Mouse (Mus musculus): ENCODE measurements around the gene Hk2. TPM values are rescaled to one million over a fixed set of nuclear protein-coding genes. Genes with fewer than 3 reads are reported as not detected.

Hk2 gene
- polyA plus RNA-seq, 1 experiment from 2014 or later, result 16.7 TPM

DNA sequence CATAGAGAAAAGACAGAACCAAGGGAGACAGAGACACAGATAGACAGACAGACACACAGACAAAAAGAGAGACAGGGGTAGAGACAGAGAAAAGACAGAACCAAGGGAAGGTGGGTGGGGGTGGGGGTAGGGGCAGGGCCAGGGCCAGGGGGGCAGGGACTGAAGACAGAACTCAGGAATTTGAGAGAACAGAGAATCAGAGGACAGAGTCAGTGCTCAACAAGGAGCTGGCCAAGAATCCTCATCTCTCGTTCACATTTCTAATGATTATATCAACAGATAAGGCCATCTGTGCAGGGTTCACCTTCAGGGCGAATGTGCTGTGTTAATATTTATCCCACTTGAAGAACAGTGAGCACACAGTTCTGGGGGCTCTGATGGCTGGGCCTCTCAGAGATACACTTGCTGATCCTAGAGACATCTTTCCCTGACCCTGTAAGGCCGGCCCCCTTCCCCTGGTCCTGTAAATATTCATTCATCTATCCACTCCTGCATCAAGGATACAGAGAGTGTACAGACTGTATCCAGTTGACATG is 24.0 kb upstream of the Hk2 start:
- Histone ChIP-seq H3K9ac (ENCODE audit: low read depth, low read length) (no peak overlapping the region), H3K4me3 (ENCODE audit: low read depth, low read length) (no peak overlapping the region), H3K4me1 (ENCODE audit: control insufficient read depth, insufficient read depth, low read length) (no peaks in the 10 kb centered on the region), H3K36me3 (ENCODE audit: control insufficient read depth, insufficient read depth, low read length) (no peaks in the 10 kb centered on the region), H3K4me2 (ENCODE audit: low read depth, low read length) (no peak overlapping the region), H3K27me3 (replicated peaks; ENCODE audit: control insufficient read depth, insufficient read depth, low read length) (no peaks in the 10 kb centered on the region), H3K27ac (replicated peaks; ENCODE audit: low read depth, low read length) (no peak overlapping the region), H3K9me3 (ENCODE audit: control insufficient read depth, low read length) (no peaks in the 10 kb centered on the region)
- peak; percentile 18; the same call in 1 of the 2 replicates for ATAC-seq (ENCODE audit: low read depth)
- WGBS, result 38% methylated on average over 3 of the region's 3 CpGs
- DNase-seq (ENCODE audit: low spot score), result peak; percentile 13

- no peak overlapping the region for H3K4me3 ChIP-seq (ENCODE audit: low read depth, low read length)
- no peak overlapping the region for H3K4me2 ChIP-seq (ENCODE audit: low read depth, low read length)
- ATAC-seq (ENCODE audit: low read depth) (no peak), DNase-seq (ENCODE audit: low spot score) (no peak)
- H3K9me3 ChIP-seq (ENCODE audit: control insufficient read depth, low read length), result no peaks in the 10 kb centered on the region
- WGBS, result 63% methylated on average over 5 of the region's 5 CpGs
- H3K4me1 ChIP-seq (ENCODE audit: control insufficient read depth, insufficient read depth, low read length), result no peaks in the 10 kb centered on the region
- no peaks in the 10 kb centered on the region for H3K36me3 ChIP-seq (ENCODE audit: control insufficient read depth, insufficient read depth, low read length)
- no peaks in the 10 kb centered on the region for H3K27me3 ChIP-seq (replicated peaks; ENCODE audit: control insufficient read depth, insufficient read depth, low read length)
- H3K27ac ChIP-seq (replicated peaks; ENCODE audit: low read depth, low read length), result no peak overlapping the region
- no peak overlapping the region for H3K9ac ChIP-seq (ENCODE audit: low read depth, low read length)
Observed at GRCm38 (mm10) chr6:82797300-82797839, 23.1 kb upstream of the Hk2 start.

DNA sequence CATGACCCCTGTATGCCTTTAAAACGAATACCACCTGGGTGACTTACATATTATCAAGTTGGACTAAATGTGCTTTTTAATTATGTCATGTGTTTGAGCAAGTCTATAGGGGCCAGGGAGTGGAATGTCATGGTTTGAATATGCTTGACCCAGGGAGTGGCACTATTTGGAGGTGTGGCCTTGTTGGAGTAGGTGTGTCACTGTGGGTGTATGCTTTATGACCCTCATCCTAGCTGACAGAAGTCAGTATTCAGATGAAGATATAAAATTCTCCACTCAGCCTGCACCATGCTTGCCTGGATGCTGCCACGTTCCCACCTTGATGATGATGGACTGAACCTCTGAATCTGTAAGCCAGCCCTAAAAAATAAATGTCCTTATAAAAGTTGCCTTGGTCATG is 16.6 kb upstream of the Hk2 start:
- 88% methylated on average over 2 of the region's 2 CpGs for WGBS
- Histone ChIP-seq H3K27me3 (replicated peaks; ENCODE audit: control insufficient read depth, insufficient read depth, low read length) (no peaks in the 10 kb centered on the region), H3K9me3 (ENCODE audit: control insufficient read depth, low read length) (no peaks in the 10 kb centered on the region), H3K27ac (replicated peaks; ENCODE audit: low read depth, low read length) (no peak overlapping the region), H3K4me1 (ENCODE audit: control insufficient read depth, insufficient read depth, low read length) (no peaks in the 10 kb centered on the region), H3K36me3 (ENCODE audit: control insufficient read depth, insufficient read depth, low read length) (no peaks in the 10 kb centered on the region), H3K4me3 (ENCODE audit: low read depth, low read length) (no peak overlapping the region), H3K4me2 (ENCODE audit: low read depth, low read length) (no peak overlapping the region), H3K9ac (ENCODE audit: low read depth, low read length) (no peak overlapping the region)
- ATAC-seq (ENCODE audit: low read depth), result no peak
- no peak for DNase-seq (ENCODE audit: low spot score)

GRCm38 (mm10) chr6:82783906-82784305 is 9.7 kb upstream of the Hk2 start:
- Histone ChIP-seq H3K9ac (ENCODE audit: low read depth, low read length) (no peak overlapping the region), H3K9me3 (ENCODE audit: control insufficient read depth, low read length) (no peaks in the 10 kb centered on the region), H3K4me1 (ENCODE audit: control insufficient read depth, insufficient read depth, low read length) (no peaks in the 10 kb centered on the region), H3K4me3 (ENCODE audit: low read depth, low read length) (no peak overlapping the region), H3K36me3 (ENCODE audit: control insufficient read depth, insufficient read depth, low read length) (no peaks in the 10 kb centered on the region), H3K27ac (replicated peaks; ENCODE audit: low read depth, low read length) (no peak overlapping the region), H3K27me3 (replicated peaks; ENCODE audit: control insufficient read depth, insufficient read depth, low read length) (no peaks in the 10 kb centered on the region), H3K4me2 (ENCODE audit: low read depth, low read length) (no peak overlapping the region)
- peak; percentile 9; the same call in 1 of the 2 replicates for ATAC-seq (ENCODE audit: low read depth)
- WGBS, result 73% methylated on average over 4 of the region's 4 CpGs
- DNase-seq (ENCODE audit: low spot score), result no peak

GRCm38 (mm10) chr6:82780802-82781393 is 6.6 kb upstream of the Hk2 start:
- DNase-seq (ENCODE audit: low spot score) (no peak), ATAC-seq (ENCODE audit: low read depth) (no peak)
- Histone ChIP-seq H3K27me3 (replicated peaks; ENCODE audit: control insufficient read depth, insufficient read depth, low read length) (no peaks in the 10 kb centered on the region), H3K4me1 (ENCODE audit: control insufficient read depth, insufficient read depth, low read length) (no peaks in the 10 kb centered on the region), H3K4me3 (ENCODE audit: low read depth, low read length) (no peak overlapping the region), H3K9ac (ENCODE audit: low read depth, low read length) (no peak overlapping the region), H3K4me2 (ENCODE audit: low read depth, low read length) (no peak overlapping the region), H3K9me3 (ENCODE audit: control insufficient read depth, low read length) (no peaks in the 10 kb centered on the region), H3K27ac (replicated peaks; ENCODE audit: low read depth, low read length) (no peak overlapping the region), H3K36me3 (ENCODE audit: control insufficient read depth, insufficient read depth, low read length) (no peaks in the 10 kb centered on the region)
- 68% methylated on average over 8 of the region's 8 CpGs for WGBS

DNA sequence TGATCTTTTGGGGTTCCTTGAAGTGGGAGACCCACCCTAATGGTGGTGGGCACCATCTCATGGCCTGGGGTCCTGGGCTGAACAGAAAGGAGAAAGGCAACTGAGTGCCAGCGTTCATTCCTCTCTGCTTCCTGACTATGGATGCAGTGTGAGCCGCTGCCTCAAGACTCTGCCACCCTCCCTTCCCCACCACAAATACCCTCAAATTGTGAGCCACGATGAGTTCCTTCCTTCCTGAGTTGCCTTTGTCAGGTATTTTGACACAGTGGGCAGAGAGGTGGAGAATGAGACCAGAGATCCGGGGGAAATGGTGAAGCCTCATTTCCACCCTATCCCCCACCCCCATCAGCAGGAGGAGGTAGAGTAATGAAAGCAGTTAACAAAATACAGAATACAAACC is 6.1 kb upstream of the Hk2 start:
- no peak for ATAC-seq (ENCODE audit: low read depth)
- Histone ChIP-seq H3K4me1 (ENCODE audit: control insufficient read depth, insufficient read depth, low read length) (no peaks in the 10 kb centered on the region), H3K4me3 (ENCODE audit: low read depth, low read length) (no peak overlapping the region), H3K27me3 (replicated peaks; ENCODE audit: control insufficient read depth, insufficient read depth, low read length) (no peaks in the 10 kb centered on the region), H3K9me3 (ENCODE audit: control insufficient read depth, low read length) (no peaks in the 10 kb centered on the region), H3K4me2 (ENCODE audit: low read depth, low read length) (no peak overlapping the region), H3K27ac (replicated peaks; ENCODE audit: low read depth, low read length) (no peak overlapping the region), H3K9ac (ENCODE audit: low read depth, low read length) (no peak overlapping the region), H3K36me3 (ENCODE audit: control insufficient read depth, insufficient read depth, low read length) (no peaks in the 10 kb centered on the region)
- no peak for DNase-seq (ENCODE audit: low spot score)
- WGBS, result 61% methylated on average over 4 of the region's 4 CpGs

DNA sequence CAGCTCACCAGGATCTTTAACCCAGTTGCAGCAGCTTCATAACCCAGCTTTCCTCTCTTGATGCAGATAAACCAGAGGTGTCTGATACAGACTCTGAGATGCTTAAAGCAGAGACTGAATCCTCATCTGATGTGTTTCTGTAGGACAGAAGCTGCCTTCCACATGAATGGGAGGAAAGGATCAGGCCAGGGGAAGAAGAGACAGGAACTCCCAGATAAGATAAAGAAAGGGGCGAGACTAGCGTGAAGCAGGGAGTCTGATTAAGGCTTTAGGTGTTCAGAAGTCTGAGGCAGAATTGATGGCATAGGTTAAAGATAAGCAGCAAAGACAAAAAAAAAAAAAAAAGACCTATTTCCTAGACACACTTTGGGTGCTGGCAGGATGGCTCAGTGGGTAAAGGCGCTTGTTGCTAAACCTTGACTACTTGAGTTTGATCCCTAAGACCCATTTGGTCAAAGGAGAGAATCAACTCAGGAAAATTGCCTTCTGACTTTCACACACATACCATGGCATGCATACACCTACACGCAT is 2.9 kb upstream of the Hk2 start:
- no peak overlapping the region for H3K4me2 ChIP-seq (ENCODE audit: low read depth, low read length)
- H3K27me3 ChIP-seq (replicated peaks; ENCODE audit: control insufficient read depth, insufficient read depth, low read length), result no peaks in the 10 kb centered on the region
- H3K9ac ChIP-seq (ENCODE audit: low read depth, low read length), result no peak overlapping the region
- ATAC-seq (ENCODE audit: low read depth) (no peak), DNase-seq (ENCODE audit: low spot score) (no peak)
- no peaks in the 10 kb centered on the region for H3K36me3 ChIP-seq (ENCODE audit: control insufficient read depth, insufficient read depth, low read length)
- 0 out of 2 replicates have a peak, but pooled peaks cover 4% of the 10 kb centered on the region for H3K4me1 ChIP-seq (ENCODE audit: control insufficient read depth, insufficient read depth, low read length)
- no peaks in the 10 kb centered on the region for H3K9me3 ChIP-seq (ENCODE audit: control insufficient read depth, low read length)
- no peak overlapping the region for H3K27ac ChIP-seq (replicated peaks; ENCODE audit: low read depth, low read length)
- H3K4me3 ChIP-seq (ENCODE audit: low read depth, low read length), result no peak overlapping the region
- WGBS, result 94% methylated on average over 4 of the region's 4 CpGs

- no peak overlapping the region for H3K4me3 ChIP-seq (ENCODE audit: low read depth, low read length)
- H3K9ac ChIP-seq (ENCODE audit: low read depth, low read length), result no peak overlapping the region
- peak overlapping the region; percentile 71; the same call in 1 of the 2 replicates for H3K4me2 ChIP-seq (ENCODE audit: low read depth, low read length)
- no peak overlapping the region for H3K27ac ChIP-seq (replicated peaks; ENCODE audit: low read depth, low read length)
- H3K27me3 ChIP-seq (replicated peaks; ENCODE audit: control insufficient read depth, insufficient read depth, low read length), result no peaks in the 10 kb centered on the region
- DNase-seq (ENCODE audit: low spot score) (no peak), ATAC-seq (ENCODE audit: low read depth) (no peak)
- no peaks in the 10 kb centered on the region for H3K9me3 ChIP-seq (ENCODE audit: control insufficient read depth, low read length)
- 78% methylated on average over 6 of the region's 6 CpGs for WGBS
- 0 out of 2 replicates have a peak, but pooled peaks cover 7% of the 10 kb centered on the region for H3K4me1 ChIP-seq (ENCODE audit: control insufficient read depth, insufficient read depth, low read length)
- H3K36me3 ChIP-seq (ENCODE audit: control insufficient read depth, insufficient read depth, low read length), result no peaks in the 10 kb centered on the region
Observed at GRCm38 (mm10) chr6:82775386-82775785, 1.1 kb upstream of the Hk2 start.
